Mouse (Mus musculus) stomach, embryonic 16.5 days (tissue): ENCODE data around the gene Ncs1. TPM values are rescaled to one million over a fixed set of nuclear protein-coding genes. Genes with fewer than 3 reads are reported as not detected.

Experiments
- ATAC-seq: fragments of 200-750 bp; cut with Nextera tagmentation; 2 replicates; pipeline ENCODE4 v1.8.0; 2017; ENCODE audit warnings: moderate number of reproducible peaks, moderate TSS enrichment; ENCODE audit not compliant: insufficient read depth, low FRiP score
- H3K27ac ChIP-seq: fragments of 300-500 bp; sonication (generic); 2 replicates; pipeline ENCODE4 v1.5.1; 2014; ENCODE audit warnings: low read length
- H3K27me3 ChIP-seq: fragments of 300-500 bp; sonication (generic); 2 replicates; pipeline ENCODE4 v1.6.1; 2014; ENCODE audit warnings: low read length, control low read depth, mixed read lengths; ENCODE audit not compliant: control insufficient read depth, insufficient read depth
- H3K36me3 ChIP-seq: fragments of 300-500 bp; sonication (generic); 2 replicates; pipeline ENCODE4 v1.6.1; 2014; ENCODE audit warnings: low read length; ENCODE audit not compliant: control insufficient read depth, insufficient read depth
- H3K4me1 ChIP-seq: fragments of 300-500 bp; sonication (generic); 2 replicates; pipeline ENCODE4 v1.6.1; 2014; ENCODE audit warnings: low read length, control low read depth, mixed read lengths; ENCODE audit not compliant: control insufficient read depth, insufficient read depth
- H3K4me2 ChIP-seq: fragments of 300-500 bp; sonication (generic); 2 replicates; pipeline ENCODE4 v1.6.1; 2014; ENCODE audit warnings: low read depth, low read length, mixed read lengths
- H3K4me3 ChIP-seq: fragments of 300-500 bp; sonication (generic); replicated peaks from 2 replicates; pipeline ENCODE4 v1.5.1; 2014; ENCODE audit warnings: mild to moderate bottlenecking, low read length
- H3K9ac ChIP-seq: fragments of 300-500 bp; sonication (generic); 2 replicates; pipeline ENCODE4 v1.6.1; 2014; ENCODE audit warnings: low read length
- H3K9me3 ChIP-seq: fragments of 300-500 bp; sonication (generic); replicated peaks from 2 replicates; pipeline ENCODE4 v1.6.1; 2016; ENCODE audit warnings: low read length, control low read depth; ENCODE audit not compliant: control insufficient read depth
- WGBS: fragments of 180-500 bp; shearing (Covaris S2); extraction: QIAGEN DNeasy Blood & Tissue Kit; methylation state at CpG from one replicate; pipeline ENCODE4 v1.1.7; 2014; 5-methylcytosine and 5-hydroxymethylcytosine counted together
- polyA plus RNA-seq: library from polyadenylated mRNA; unstranded; fragments of >200 nt; fragmentation: Nextera tagmentation; extraction: Ambion mirVana; gene quantifications from 2 replicates; pipeline ENCODE4 v1.2.1, GENCODE M21; 2015

The Ncs1 gene
- polyA plus RNA-seq, 1 experiment from 2014 or later: 22.2 TPM

DNA sequence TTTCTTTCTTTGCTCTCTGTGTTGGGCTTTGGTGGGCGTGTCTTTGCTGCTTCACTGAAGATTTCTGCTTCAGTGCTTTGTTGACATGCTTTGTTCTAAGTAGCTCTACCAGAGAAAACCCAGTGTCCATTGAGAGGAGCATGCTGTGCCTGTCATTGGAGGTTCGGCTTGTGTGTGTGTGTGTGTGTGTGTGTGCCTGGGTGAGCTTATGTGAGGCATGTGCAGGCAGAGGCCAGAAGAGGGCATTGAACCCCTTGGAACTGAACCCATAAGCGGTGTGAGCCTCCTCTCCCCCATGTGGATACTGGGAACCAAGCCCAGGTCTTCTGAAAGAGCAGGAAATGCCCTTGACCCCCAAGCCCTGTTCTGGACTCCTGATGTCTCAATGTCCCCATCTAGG is 7.8 kb downstream of the Ncs1 start:
- 82% methylated on average over 3 of the region's 3 CpGs for WGBS
- H3K27ac ChIP-seq: no peak overlapping the region
- H3K36me3 ChIP-seq: no peaks in the 10 kb centered on the region
- no peaks in the 10 kb centered on the region for H3K9me3 ChIP-seq
- no peak overlapping the region for H3K9ac ChIP-seq
- no peak overlapping the region for H3K4me2 ChIP-seq
- H3K4me1 ChIP-seq: peaks cover 29% of the 10 kb centered on the region
- no peak overlapping the region for H3K4me3 ChIP-seq
- ATAC-seq: no peak
- no peaks in the 10 kb centered on the region for H3K27me3 ChIP-seq

GRCm38 (mm10) chr2:31254806-31255205 is 9.2 kb downstream of the Ncs1 start:
- Histone ChIP-seq H3K36me3 (no peaks in the 10 kb centered on the region), H3K27me3 (no peaks in the 10 kb centered on the region), H3K9ac (0 out of 2 replicates have a peak overlapping the region, but pooled peaks have one; percentile 12), H3K4me2 (no peak overlapping the region), H3K9me3 (no peaks in the 10 kb centered on the region), H3K4me3 (no peak overlapping the region), H3K4me1 (peaks cover 38% of the 10 kb centered on the region), H3K27ac (no peak overlapping the region)
- ATAC-seq: no peak
- WGBS: 85% methylated on average over 3 of the region's 3 CpGs

DNA sequence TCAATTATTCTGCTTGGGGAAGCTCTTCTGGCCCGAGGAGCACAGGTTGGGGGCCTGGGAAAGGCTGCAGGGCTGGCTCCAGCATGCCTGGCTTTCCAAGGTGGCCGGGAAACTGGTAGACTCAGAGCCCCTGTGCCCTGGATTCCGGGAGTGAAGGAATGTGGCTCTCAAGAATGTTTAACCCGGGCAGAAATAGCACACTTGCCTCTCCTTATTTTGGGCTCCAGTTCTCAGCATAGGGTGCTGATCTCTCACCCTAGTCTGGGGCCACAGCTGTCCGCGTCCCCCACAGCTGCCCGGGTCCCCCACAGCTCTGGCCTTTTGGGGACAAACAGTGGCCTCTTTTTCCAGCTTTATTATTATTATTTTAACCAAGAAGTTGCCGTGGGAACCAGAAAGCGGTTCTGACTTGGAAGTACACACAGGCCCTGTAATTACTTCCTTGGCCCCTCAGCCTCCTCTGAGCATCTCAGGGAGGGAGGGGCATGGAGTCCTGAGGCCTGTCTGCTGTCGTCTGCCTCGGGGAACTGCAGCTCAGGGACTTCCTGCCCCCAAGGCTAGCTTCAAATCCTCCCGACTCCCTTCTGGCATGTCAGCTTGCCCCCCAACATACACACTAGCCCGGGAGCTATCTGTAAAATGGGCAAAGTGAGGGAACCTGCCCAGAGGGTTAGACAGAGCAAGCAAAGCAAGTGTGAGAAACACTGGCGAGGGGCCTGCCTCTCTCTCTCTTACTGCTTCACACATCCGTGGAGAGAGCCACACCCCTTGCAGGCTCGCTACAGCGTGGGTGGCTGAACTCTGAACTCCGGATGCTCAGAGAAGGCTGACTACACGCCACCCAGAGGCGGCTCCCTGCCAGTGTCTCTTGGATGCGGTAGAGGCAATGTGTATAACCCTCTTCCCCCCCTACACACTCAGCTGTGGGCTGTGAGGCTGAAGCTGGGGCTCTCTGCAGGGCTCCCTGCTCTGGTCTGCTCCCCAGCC is 10.6 kb downstream of the Ncs1 start:
- ATAC-seq: peak; percentile 69
- Histone ChIP-seq H3K27ac (peak overlapping the region; percentile 81), H3K4me2 (peak overlapping the region; percentile 15), H3K9me3 (no peaks in the 10 kb centered on the region), H3K36me3 (no peaks in the 10 kb centered on the region), H3K4me1 (peaks cover 40% of the 10 kb centered on the region), H3K4me3 (no peak overlapping the region), H3K9ac (peak overlapping the region; percentile 51), H3K27me3 (no peaks in the 10 kb centered on the region)
- WGBS: 18% methylated on average over 21 of the region's 21 CpGs

GRCm38 (mm10) chr2:31257096-31257495 is 11.5 kb downstream of the Ncs1 start:
- no peaks in the 10 kb centered on the region for H3K9me3 ChIP-seq
- no peaks in the 10 kb centered on the region for H3K36me3 ChIP-seq
- peak overlapping the region; percentile 15; the same call in 1 of the 2 replicates for H3K4me2 ChIP-seq
- peak overlapping the region; percentile 81; the same call in 1 of the 2 replicates for H3K27ac ChIP-seq
- H3K4me1 ChIP-seq: peaks cover 40% of the 10 kb centered on the region
- WGBS: 52% methylated on average over 6 of the region's 6 CpGs
- H3K27me3 ChIP-seq: no peaks in the 10 kb centered on the region
- H3K4me3 ChIP-seq: no peak overlapping the region
- no peak for ATAC-seq
- H3K9ac ChIP-seq: peak overlapping the region; percentile 0; the same call in 1 of the 2 replicates

GRCm38 (mm10) chr2:31258609-31259366 is 13.2 kb downstream of the Ncs1 start:
- Histone ChIP-seq H3K9ac (peak overlapping the region; percentile 63), H3K27ac (peak overlapping the region; percentile 47; the same call in 1 of the 2 replicates), H3K36me3 (no peaks in the 10 kb centered on the region), H3K4me1 (peaks cover 53% of the 10 kb centered on the region), H3K9me3 (no peaks in the 10 kb centered on the region), H3K27me3 (no peaks in the 10 kb centered on the region), H3K4me2 (peak overlapping the region; percentile 68), H3K4me3 (peak overlapping the region; percentile 52)
- peak; percentile 81 for ATAC-seq
- 12% methylated on average over 22 of the region's 22 CpGs for WGBS

- Histone ChIP-seq H3K9me3 (no peaks in the 10 kb centered on the region), H3K4me3 (peak overlapping the region; percentile 52), H3K4me1 (peaks cover 60% of the 10 kb centered on the region), H3K27me3 (no peaks in the 10 kb centered on the region), H3K4me2 (peak overlapping the region; percentile 68), H3K27ac (0 out of 2 replicates have a peak overlapping the region, but pooled peaks have one; percentile 47), H3K36me3 (no peaks in the 10 kb centered on the region), H3K9ac (peak overlapping the region; percentile 63)
- whole genome bisulfite sequencing: 34% methylated on average over 9 of the region's 9 CpGs
- ATAC-seq: no peak
These were observed 13.8 kb downstream of the Ncs1 start for GRCm38 (mm10) chr2:31259367-31259920.

DNA sequence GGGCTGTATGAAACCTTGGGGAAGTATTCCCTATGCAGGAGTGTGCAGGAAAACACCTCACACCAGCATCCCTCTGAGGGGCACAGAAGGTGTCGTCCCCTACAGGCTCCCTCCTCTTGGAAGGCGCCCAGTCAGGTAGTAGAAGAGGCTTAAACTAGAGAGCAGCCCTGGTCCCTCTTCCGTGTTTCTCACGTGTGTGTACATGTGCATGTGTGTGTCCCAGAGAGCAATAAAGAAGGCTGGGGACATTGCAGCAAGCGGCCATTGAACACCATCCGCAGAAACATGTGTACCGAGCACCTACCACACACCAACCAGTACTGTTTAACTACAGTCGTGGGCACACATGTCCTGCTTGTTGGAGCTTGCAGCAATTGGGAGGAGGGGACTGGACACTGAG is 14.9 kb downstream of the Ncs1 start:
- Histone ChIP-seq H3K4me1 (peaks cover 64% of the 10 kb centered on the region), H3K36me3 (no peaks in the 10 kb centered on the region), H3K27ac (no peak overlapping the region), H3K4me2 (no peak overlapping the region), H3K9me3 (no peaks in the 10 kb centered on the region), H3K27me3 (no peaks in the 10 kb centered on the region), H3K9ac (no peak overlapping the region), H3K4me3 (no peak overlapping the region)
- no peak for ATAC-seq
- WGBS: 81% methylated on average over 8 of the region's 8 CpGs

GRCm38 (mm10) chr2:31263039-31263461 is 17.4 kb downstream of the Ncs1 start:
- no peaks in the 10 kb centered on the region for H3K36me3 ChIP-seq
- H3K9ac ChIP-seq: peak overlapping the region; percentile 43; the same call in 1 of the 2 replicates

More at GRCm38 (mm10) chr2:31263039-31263461, 17.4 kb downstream of the Ncs1 start:
- Histone ChIP-seq H3K9me3 (no peaks in the 10 kb centered on the region), H3K4me1 (peaks cover 48% of the 10 kb centered on the region), H3K4me3 (no peak overlapping the region), H3K27ac (peak overlapping the region; percentile 84), H3K27me3 (no peaks in the 10 kb centered on the region), H3K4me2 (no peak overlapping the region)
- WGBS: 50% methylated on average over 8 of the region's 8 CpGs
- no peak for ATAC-seq
